Mouse (Mus musculus) G1E (cell line): ENCODE measurements at regions not wholly inside any gene's neighbourhood (a gene's known extent, or its start where the extent isn't known, plus 50 kb on each side); places are given as distances from the start of the nearest gene placed in this dataset.
"Not testable (repeated sequence)": the region's sequence is repeated elsewhere in the genome, so short reads cannot be mapped to it uniquely, and the experiment has no call there.

ENCODE experiments used
- CTCF ChIP-seq: IDR thresholded peaks from 2 replicates; pipeline ENCODE4 v1.5.1; 2012; ENCODE audit warnings: low read depth, low read length, inconsistent platforms, mixed read lengths
- GATA1 ChIP-seq: IDR thresholded peaks from 2 replicates; pipeline ENCODE4 v1.6.1; 2012; ENCODE audit warnings: borderline replicate concordance, low read length, inconsistent platforms, mixed read lengths
- TAL1 ChIP-seq: conservative IDR thresholded peaks from 2 replicates; pipeline ENCODE4 v1.6.1; 2012; ENCODE audit warnings: low read depth, low read length, inconsistent platforms, mixed read lengths

GRCm38 (mm10) chr1:64376426-64376825 lies 156.0 kb upstream of the Creb1 start:
- not testable (repeated sequence) for TF ChIP-seq CTCF, GATA1, TAL1
